Mouse (Mus musculus) kidney, adult 2 months (tissue): Measurements from ENCODE around the gene Slc28a1. TPM values are rescaled to one million over a fixed set of nuclear protein-coding genes. Genes with fewer than 3 reads are reported as not detected.

Experiments
- DNase-seq: peaks from one replicate; pipeline ENCODE4 v3.0.0; 2021
- H3K27ac ChIP-seq: fragments of 200-500 bp; 2 replicates; pipeline ENCODE4 v1.5.1; 2012; ENCODE audit warnings: low read depth, low read length, control low read depth, inconsistent platforms; ENCODE audit not compliant: insufficient read depth
- H3K27me3 ChIP-seq: fragments of 200-500 bp; replicated peaks from 2 replicates; pipeline ENCODE4 v1.6.1; 2012; ENCODE audit warnings: mild to moderate bottlenecking, moderate library complexity, low read length, inconsistent platforms; ENCODE audit not compliant: control insufficient read depth, insufficient read depth
- H3K36me3 ChIP-seq: fragments of 200-500 bp; 2 replicates; pipeline ENCODE4 v1.6.1; 2012; ENCODE audit warnings: mild to moderate bottlenecking, moderate library complexity, low read length, inconsistent platforms; ENCODE audit not compliant: control insufficient read depth, insufficient read depth
- H3K4me1 ChIP-seq: fragments of 200-500 bp; 2 replicates; pipeline ENCODE4 v1.6.1; 2011; ENCODE audit warnings: low read length; ENCODE audit not compliant: control insufficient read depth, insufficient read depth
- H3K4me3 ChIP-seq: fragments of 200-500 bp; 2 replicates; pipeline ENCODE4 v1.5.1; 2011; ENCODE audit warnings: mild to moderate bottlenecking, low read depth, low read length, control low read depth; ENCODE audit not compliant: insufficient read depth
- CTCF ChIP-seq: fragments of 200-500 bp; conservative IDR thresholded peaks from 2 replicates; pipeline ENCODE4 v1.5.1; 2011; ENCODE audit warnings: low read depth, mild to moderate bottlenecking, control low read depth, low read length, moderate library complexity, mixed read lengths; ENCODE audit not compliant: insufficient read depth, insufficient read length
- POLR2A ChIP-seq: fragments of 200-500 bp; IDR thresholded peaks from one replicate; pipeline ENCODE4 v1.6.1; 2011; ENCODE audit warnings: low read depth, low read length, control low read depth
- WGBS: fragments of 180-500 bp; shearing (Covaris S2); methylation state at CpG from one replicate; pipeline ENCODE4 v1.1.7; 2018; 5-methylcytosine and 5-hydroxymethylcytosine counted together
- polyA plus RNA-seq: library from polyadenylated mRNA; depleted of rRNA; stranded (reverse); fragments of >200 nt; gene quantifications from 2 replicates; pipeline ENCODE4 v1.2.3, GENCODE M21; 2012

Slc28a1 gene
- polyA plus RNA-seq, 1 experiment, result 18.8 TPM

GRCm38 (mm10) chr7:81164411-81164810, 49.8 kb downstream of the Slc28a1 start:
- 74% methylated on average over 7 of the region's 7 CpGs for WGBS
- Histone ChIP-seq H3K4me1 (no peaks in the 10 kb centered on the region), H3K27me3 (no peaks in the 10 kb centered on the region), H3K27ac (no peak overlapping the region), H3K4me3 (no peak overlapping the region), H3K36me3 (no peaks in the 10 kb centered on the region)
- no peak for DNase-seq
- TF ChIP-seq POLR2A (no peak), CTCF (no peak)

- WGBS, result 25% methylated on average over 3 of the region's 3 CpGs
- peak; percentile 72 for DNase-seq
Observed at GRCm38 (mm10) chr7:81167124-81167523, 52.5 kb downstream of the Slc28a1 start.

GRCm38 (mm10) chr7:81169351-81169750, 54.8 kb downstream of the Slc28a1 start:
- Histone ChIP-seq H3K4me1 (no peaks in the 10 kb centered on the region), H3K27me3 (no peaks in the 10 kb centered on the region), H3K4me3 (no peak overlapping the region), H3K27ac (no peak overlapping the region), H3K36me3 (no peaks in the 10 kb centered on the region)
- DNase-seq, result no peak
- TF ChIP-seq CTCF, result no peak
- no peak for TF ChIP-seq POLR2A
- 79% methylated on average over 7 of the region's 7 CpGs for WGBS

More at GRCm38 (mm10) chr7:81167124-81167523, 52.5 kb downstream of the Slc28a1 start:
- no peak overlapping the region for H3K4me3 ChIP-seq
- no peaks in the 10 kb centered on the region for H3K27me3 ChIP-seq
- H3K4me1 ChIP-seq, result no peaks in the 10 kb centered on the region
- H3K36me3 ChIP-seq, result no peaks in the 10 kb centered on the region
- TF ChIP-seq CTCF (peak; percentile 63), POLR2A (no peak)
- no peak overlapping the region for H3K27ac ChIP-seq

- no peak for DNase-seq
- WGBS, result 82% methylated on average over 2 of the region's 2 CpGs
- Histone ChIP-seq H3K4me3 (no peak overlapping the region), H3K27ac (no peak overlapping the region), H3K4me1 (no peaks in the 10 kb centered on the region), H3K36me3 (no peaks in the 10 kb centered on the region), H3K27me3 (no peaks in the 10 kb centered on the region)
- TF ChIP-seq CTCF (no peak), POLR2A (no peak)
Observed at GRCm38 (mm10) chr7:81173931-81174330, 59.3 kb downstream of the Slc28a1 start.

- no peak for DNase-seq
- H3K4me1 ChIP-seq, result no peaks in the 10 kb centered on the region
- no peak overlapping the region for H3K4me3 ChIP-seq
- H3K27ac ChIP-seq, result no peak overlapping the region
- WGBS, result 88% methylated on average over 5 of the region's 5 CpGs
- TF ChIP-seq POLR2A (no peak), CTCF (no peak)
- no peaks in the 10 kb centered on the region for H3K36me3 ChIP-seq
- H3K27me3 ChIP-seq, result no peaks in the 10 kb centered on the region
Observed at GRCm38 (mm10) chr7:81174654-81175053, 60.1 kb downstream of the Slc28a1 start.

- TF ChIP-seq CTCF (no peak), POLR2A (no peak)
- DNase-seq, result no peak
- Histone ChIP-seq H3K4me1 (0 out of 2 replicates have a peak, but pooled peaks cover 3% of the 10 kb centered on the region), H3K36me3 (no peaks in the 10 kb centered on the region), H3K4me3 (no peak overlapping the region), H3K27me3 (no peaks in the 10 kb centered on the region), H3K27ac (no peak overlapping the region)
- WGBS, result 61% methylated on average over 5 of the region's 5 CpGs
Observed at GRCm38 (mm10) chr7:81176187-81176769, 61.7 kb downstream of the Slc28a1 start.

- no peak overlapping the region for H3K4me3 ChIP-seq
- H3K4me1 ChIP-seq, result 0 out of 2 replicates have a peak, but pooled peaks cover 3% of the 10 kb centered on the region
- H3K27me3 ChIP-seq, result no peaks in the 10 kb centered on the region
- H3K36me3 ChIP-seq, result no peaks in the 10 kb centered on the region
- DNase-seq, result no peak
- 71% methylated on average over 5 of the region's 5 CpGs for WGBS
- TF ChIP-seq CTCF (no peak), POLR2A (no peak)
- H3K27ac ChIP-seq, result no peak overlapping the region
Observed at GRCm38 (mm10) chr7:81179494-81179893, 64.9 kb downstream of the Slc28a1 start.
